20 mouse cellular contexts compared by ENCODE assay signal in genomic region chr8:71307371-71307770, GRCm38 (mm10). TPM values are rescaled to one million over a fixed set of nuclear protein-coding genes. Genes with fewer than 3 reads are reported as not detected.
A peak's percentile ranks its signal among the peaks of the same experiment; 100 is the strongest.
DNase-seq lines count a peak whose midpoint lies in the region; ATAC-seq and TF ChIP-seq lines count a peak whose summit lies in the region.
"Had no signal": no experiment of that assay in that cellular context is flagged by ENCODE, and none has a peak within 500 bp of the region (broad histone marks: within the 10 kb centered on the region; RNA-seq: fewer than 3 reads in every experiment).

No protein-coding gene starts in this region.

- intact Hi-C loops in heart, adult 2 months (cut with DNase I): no loop called here

- 26% methylated on average over 1 of the region's 1 CpGs for WGBS in liver, adult 2 months
- 39% methylated on average over 1 of the region's 1 CpGs for WGBS in liver, embryonic 12.5 days (ENCODE audit: insufficient replicate concordance)
- WGBS in heart, adult 2 months: 61% methylated on average over 1 of the region's 1 CpGs

- H3K9me3 ChIP-seq in liver, embryonic 12.5 days (replicated peaks): no peaks in the 10 kb centered on the region
- H3K9me3 ChIP-seq: embryonic facial prominence, embryonic 15.5 days had no signal

- no peak for ATAC-seq in liver, embryonic 12.5 days
- ATAC-seq in megakaryocyte, adult 5-6 weeks (ENCODE audit: poor library complexity, severe bottlenecking): 0 out of 2 replicates have a peak, but pooled peaks have one; percentile 31
- ATAC-seq: forebrain, embryonic 14.5 days had no signal

- no peak for TF ChIP-seq CTCF in liver, adult 2 months (IDR thresholded peaks at IDR 0.05; ENCODE audit: low read depth, low read length)
- TF ChIP-seq CTCF in heart, adult 2 months (IDR thresholded peaks at IDR 0.05): no peak

- H3K4me3 ChIP-seq in liver, adult 2 months (ENCODE audit: insufficient read depth, low read depth, low read length): no peak overlapping the region
- H3K4me3 ChIP-seq in liver, embryonic 12.5 days: no peak overlapping the region
- H3K4me3 ChIP-seq in heart, adult 2 months: no peak overlapping the region
- H3K4me3 ChIP-seq: embryonic facial prominence, embryonic 15.5 days; erythroblast, embryonic 14.5 days; forebrain, embryonic 10.5 days; heart, embryonic 12.5 days; hindbrain, embryonic 10.5 days had no signal

- DNase-seq in liver, adult 2 months (ENCODE audit: extremely low read depth, low read depth, low spot score): peak; percentile 40
- peak; percentile 65 for DNase-seq in A20 (ENCODE audit: low read depth, low spot score)
- no peak for DNase-seq in adrenal gland, adult 18-20 months (ENCODE audit: low spot score in 2 of 2)
- DNase-seq in layer of hippocampus, postnatal 36 days: no peak
- no peak for DNase-seq in heart, adult 2 months
- DNase-seq: adrenal gland, postnatal 10 days; cerebellum, adult 18-20 months; cerebellum, adult 9-11 months; cerebellum, postnatal 36 days; embryo, embryonic 11 days; gastrocnemius, postnatal 10 days had no signal

- no peak overlapping the region for H3K9ac ChIP-seq in liver, adult 2 months (ENCODE audit: low read depth, low read length)
- H3K9ac ChIP-seq in liver, embryonic 12.5 days: no peak overlapping the region
- no peak overlapping the region for H3K9ac ChIP-seq in heart, adult 2 months (ENCODE audit: low read depth, low read length)
- H3K9ac ChIP-seq: embryonic facial prominence, embryonic 15.5 days; heart, embryonic 12.5 days; hindbrain, embryonic 14.5 days had no signal

- H3K4me2 ChIP-seq in liver, embryonic 12.5 days: no peak overlapping the region
- H3K4me2 ChIP-seq: embryonic facial prominence, embryonic 15.5 days; heart, embryonic 12.5 days; hindbrain, embryonic 14.5 days had no signal

- 0 out of 2 replicates have a peak, but pooled peaks cover 7% of the 10 kb centered on the region for H3K79me2 ChIP-seq in liver, adult 2 months (ENCODE audit: control insufficient read depth, insufficient read depth, low read length)
- H3K79me2 ChIP-seq in heart, adult 2 months (replicated peaks; ENCODE audit: control insufficient read depth, insufficient read depth, low read length): peaks cover 1% of the 10 kb centered on the region; the same call in 1 of the 2 replicates

- no peak for TF ChIP-seq POLR2A in liver, adult 2 months (IDR thresholded peaks at IDR 0.05; ENCODE audit: extremely low read depth, insufficient read depth, low read length)
- TF ChIP-seq POLR2A in heart, adult 2 months (IDR thresholded peaks at IDR 0.05; ENCODE audit: insufficient read depth, low read depth, low read length): no peak

- peaks cover 25% of the 10 kb centered on the region for H3K4me1 ChIP-seq in liver, adult 2 months (ENCODE audit: control insufficient read depth, insufficient read depth, low read length)
- peaks cover 38% of the 10 kb centered on the region for H3K4me1 ChIP-seq in liver, embryonic 12.5 days
- H3K4me1 ChIP-seq in heart, adult 2 months (ENCODE audit: control insufficient read depth, insufficient read depth, low read length): peaks cover 21% of the 10 kb centered on the region

- H3K36me3 ChIP-seq in liver, adult 2 months (ENCODE audit: control insufficient read depth, insufficient read depth, low read length): no peaks in the 10 kb centered on the region
- H3K36me3 ChIP-seq in liver, embryonic 12.5 days: peaks cover 31% of the 10 kb centered on the region
- peaks cover 6% of the 10 kb centered on the region for H3K36me3 ChIP-seq in heart, adult 2 months (ENCODE audit: control insufficient read depth, insufficient read depth, low read length)

- no peaks in the 10 kb centered on the region for H3K27me3 ChIP-seq in liver, adult 2 months (ENCODE audit: control insufficient read depth, insufficient read depth, low read length)
- no peaks in the 10 kb centered on the region for H3K27me3 ChIP-seq in liver, embryonic 12.5 days (replicated peaks)
- H3K27me3 ChIP-seq in heart, adult 2 months (ENCODE audit: control insufficient read depth, insufficient read depth, low read length): no peaks in the 10 kb centered on the region
- H3K27me3 ChIP-seq: embryonic facial prominence, embryonic 15.5 days; heart, embryonic 12.5 days had no signal

- no peak for TF ChIP-seq EP300 in heart, adult 2 months (IDR thresholded peaks at IDR 0.05; ENCODE audit: insufficient read depth, low read depth, low read length)

- H3K27ac ChIP-seq in liver, adult 2 months (replicated peaks; ENCODE audit: insufficient read depth, low read depth, low read length): peak overlapping the region; percentile 65
- no peak overlapping the region for H3K27ac ChIP-seq in liver, embryonic 12.5 days
- H3K27ac ChIP-seq in heart, adult 2 months: no peak overlapping the region
- H3K27ac ChIP-seq: embryonic facial prominence, embryonic 15.5 days; forebrain, embryonic 10.5 days; hindbrain, embryonic 10.5 days; hindbrain, embryonic 14.5 days had no signal

RNA-seq across cellular contexts. Expression of gene Haus8, which starts 34.6 kb away (rescaled TPM):
- 4.0 and 5.8 TPM in 2 replicates for total RNA-seq in liver, adult 2 months (2014; rRNA removed)
- 2.1 and 2.8 TPM in 2 replicates for polyA plus RNA-seq in liver, adult 2 months (2012; rRNA removed)
- 60.1 and 62.8 TPM in 2 replicates for polyA plus RNA-seq in liver, embryonic 12.5 days (2016; fragmentation: Nextera tagmentation; extraction: Ambion mirVana)
- 39.5 and 46.9 TPM in 2 replicates for total RNA-seq in megakaryocyte, adult 5-6 weeks (2015)
- 74.0 and 91.2 TPM in 2 replicates for total RNA-seq in megakaryocyte, adult 5-6 weeks (2017)
- 10 to 100 TPM; 11.1 to 12.8 TPM for total RNA-seq in adrenal gland, adult 18-20 months (2021)
- 1 to 10 TPM; 7.8 to 9.9 TPM for total RNA-seq in layer of hippocampus, postnatal 36 days (2021)
- 10 to 100 TPM; 24.2 to 29.0 TPM for total RNA-seq in heart, adult 2 months (2021)
- 11.9 and 12.1 TPM in 2 replicates for polyA plus RNA-seq in heart, adult 2 months (2012; rRNA removed)

RNA-seq across cellular contexts. Expression of gene Myo9b, which starts 34.9 kb away (rescaled TPM):
- 8.6 and 12.8 TPM in 2 replicates for total RNA-seq in liver, adult 2 months (2014; rRNA removed)
- 6.6 and 7.6 TPM in 2 replicates for polyA plus RNA-seq in liver, adult 2 months (2012; rRNA removed)
- 13.5 and 13.8 TPM in 2 replicates for polyA plus RNA-seq in liver, embryonic 12.5 days (2016; fragmentation: Nextera tagmentation; extraction: Ambion mirVana)
- 57.1 and 60.8 TPM in 2 replicates for total RNA-seq in megakaryocyte, adult 5-6 weeks (2015)
- 61.7 and 71.4 TPM in 2 replicates for total RNA-seq in megakaryocyte, adult 5-6 weeks (2017)
- 10 to 100 TPM; 32.3 to 33.9 TPM for total RNA-seq in adrenal gland, adult 18-20 months (2021)
- 10 to 100 TPM; 32.9 to 36.4 TPM for total RNA-seq in layer of hippocampus, postnatal 36 days (2021)
- total RNA-seq in heart, adult 2 months (2021): 10 to 100 TPM; 20.1 to 22.8 TPM
- 15.0 and 15.9 TPM in 2 replicates for polyA plus RNA-seq in heart, adult 2 months (2012; rRNA removed)

RNA-seq across cellular contexts. Expression of gene Use1, which starts 59.3 kb away (rescaled TPM):
- total RNA-seq in liver, adult 2 months (2014; rRNA removed): 76.6 and 82.2 TPM in 2 replicates
- 60.2 and 69.9 TPM in 2 replicates for polyA plus RNA-seq in liver, adult 2 months (2012; rRNA removed)
- 60.2 and 61.1 TPM in 2 replicates for polyA plus RNA-seq in liver, embryonic 12.5 days (2016; fragmentation: Nextera tagmentation; extraction: Ambion mirVana)
- 124 and 135 TPM in 2 replicates for total RNA-seq in megakaryocyte, adult 5-6 weeks (2015)
- total RNA-seq in megakaryocyte, adult 5-6 weeks (2017): 167 and 180 TPM in 2 replicates
- total RNA-seq in adrenal gland, adult 18-20 months (2021): 100 to 1,000 TPM; 203 to 204 TPM
- 100 to 1,000 TPM; 105 to 108 TPM for total RNA-seq in layer of hippocampus, postnatal 36 days (2021)
- total RNA-seq in heart, adult 2 months (2021): 100 to 1,000 TPM; 140 to 169 TPM
- polyA plus RNA-seq in heart, adult 2 months (2012; rRNA removed): 112 and 120 TPM in 2 replicates

Comparison
In these comparisons a context has a peak if more than half of its experiments do, and no peak if none do; other contexts are left out.
1. DNase-seq: peak in liver, adult 2 months (single experiment) and A20 (single experiment); none in adrenal gland, adult 18-20 months (0 of 2), layer of hippocampus, postnatal 36 days (0 of 2) and heart, adult 2 months (0 of 2).